Mouse (Mus musculus) c-Kit-positive CD71-positive TER-119-negative erythroid progenitor cells, embryonic 14.5 days (primary cell): ENCODE measurements around the gene Srrm3.

ENCODE experiments used
- DNase-seq: peaks from one replicate; pipeline ENCODE4 v3.0.0-alpha.2; 2013; ENCODE audit warnings: low read depth

Gene Srrm3

DNA sequence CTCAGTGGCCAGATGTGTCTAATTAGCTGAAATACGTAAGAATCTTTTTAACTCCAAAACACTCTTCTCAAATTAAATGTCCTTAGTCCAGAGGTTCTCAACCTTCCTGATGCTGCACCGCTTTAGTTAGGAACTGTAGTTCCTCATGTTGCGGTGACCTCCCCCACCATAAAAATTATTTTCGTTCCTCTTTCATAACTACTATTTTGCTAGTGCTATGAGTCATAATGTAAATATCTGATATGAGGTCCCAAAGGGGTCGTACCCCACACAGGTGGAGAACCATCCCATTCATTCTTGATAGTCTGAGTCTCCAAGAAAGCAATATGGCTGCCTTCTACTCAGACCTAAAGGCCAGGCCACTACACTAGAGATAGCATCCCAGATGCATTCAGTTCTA lies 63.8 kb downstream of the Srrm3 start:
- no peak for DNase-seq

DNA sequence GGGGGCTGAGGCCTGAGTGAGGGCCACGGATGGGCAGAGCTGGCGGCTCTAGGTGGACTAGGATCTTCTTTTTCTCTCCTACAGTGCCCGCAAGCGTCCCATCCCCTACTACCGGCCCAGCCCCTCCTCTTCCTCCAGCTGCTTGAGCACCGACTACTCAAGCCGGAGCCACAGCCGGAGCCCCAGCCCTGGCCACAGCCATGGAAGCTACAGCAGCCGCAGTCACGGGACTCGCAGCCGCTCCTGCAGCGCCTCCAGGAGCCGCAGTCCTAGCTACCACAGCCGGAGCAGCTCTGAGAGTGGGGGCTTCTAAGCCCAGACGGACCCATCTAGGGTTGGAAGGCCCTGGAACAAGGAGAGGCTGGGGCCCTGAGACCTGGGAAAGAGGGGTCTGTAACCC lies 66.3 kb downstream of the Srrm3 start:
- no peak for DNase-seq

DNA sequence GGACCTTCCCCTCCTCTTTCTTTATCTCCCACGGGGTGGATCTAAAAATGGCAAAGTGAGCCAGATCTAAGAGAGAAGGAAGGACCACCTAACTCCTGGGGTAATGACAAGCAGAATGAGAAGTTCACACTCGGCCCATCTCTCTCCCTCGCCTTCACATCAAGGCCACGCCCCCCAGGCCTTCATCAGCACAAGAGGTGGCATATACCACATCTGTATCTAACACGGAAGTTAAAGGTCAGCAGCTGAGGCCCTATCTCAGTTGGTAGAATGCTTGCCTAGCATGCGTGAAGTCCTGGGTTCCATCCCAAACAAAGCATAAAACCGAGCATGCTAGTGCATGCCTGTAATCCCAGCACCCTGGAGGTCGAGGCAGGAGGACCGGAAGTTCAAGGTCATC lies 67.1 kb downstream of the Srrm3 start:
- no peak for DNase-seq

DNA sequence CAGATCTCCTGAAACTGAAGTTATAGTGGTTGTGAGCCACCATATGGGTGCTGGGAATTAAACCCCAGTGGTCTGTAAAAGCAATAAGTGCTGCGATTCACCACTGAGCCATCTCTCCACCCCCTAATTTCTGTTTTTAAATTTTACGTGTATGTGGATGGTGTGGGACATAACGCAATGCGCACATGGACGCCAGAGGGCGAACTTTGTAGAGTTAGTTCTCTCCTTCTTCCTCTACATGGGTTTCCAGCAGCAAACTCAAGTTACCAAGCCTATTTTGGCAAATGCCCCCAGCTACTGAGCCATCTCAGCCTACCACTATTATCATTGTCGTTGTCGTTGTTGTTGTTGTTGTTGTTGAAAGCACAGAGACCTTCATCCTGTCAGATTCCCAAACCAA lies 70.5 kb downstream of the Srrm3 start:
- peak; percentile 41 for DNase-seq

DNA sequence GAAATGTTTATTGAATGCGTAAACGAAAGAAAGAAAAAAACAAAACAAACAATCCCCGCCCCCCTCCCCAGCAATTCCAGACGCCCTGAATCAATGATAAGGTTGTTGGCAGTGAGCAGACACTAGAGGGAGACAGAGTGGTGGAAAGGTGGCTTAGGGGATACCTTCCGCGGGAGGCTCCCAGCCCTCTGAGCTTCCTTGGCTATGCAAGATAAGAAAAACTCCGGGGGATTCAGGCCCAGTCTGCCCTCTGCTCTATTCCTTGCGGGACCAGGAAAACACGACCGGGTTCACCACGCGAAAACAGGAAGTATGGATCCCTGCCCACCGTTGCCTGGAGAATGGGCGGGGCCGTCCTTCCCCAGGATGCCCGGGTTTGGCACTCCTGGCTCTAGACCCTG lies 71.1 kb downstream of the Srrm3 start:
- peak; percentile 29 for DNase-seq

DNA sequence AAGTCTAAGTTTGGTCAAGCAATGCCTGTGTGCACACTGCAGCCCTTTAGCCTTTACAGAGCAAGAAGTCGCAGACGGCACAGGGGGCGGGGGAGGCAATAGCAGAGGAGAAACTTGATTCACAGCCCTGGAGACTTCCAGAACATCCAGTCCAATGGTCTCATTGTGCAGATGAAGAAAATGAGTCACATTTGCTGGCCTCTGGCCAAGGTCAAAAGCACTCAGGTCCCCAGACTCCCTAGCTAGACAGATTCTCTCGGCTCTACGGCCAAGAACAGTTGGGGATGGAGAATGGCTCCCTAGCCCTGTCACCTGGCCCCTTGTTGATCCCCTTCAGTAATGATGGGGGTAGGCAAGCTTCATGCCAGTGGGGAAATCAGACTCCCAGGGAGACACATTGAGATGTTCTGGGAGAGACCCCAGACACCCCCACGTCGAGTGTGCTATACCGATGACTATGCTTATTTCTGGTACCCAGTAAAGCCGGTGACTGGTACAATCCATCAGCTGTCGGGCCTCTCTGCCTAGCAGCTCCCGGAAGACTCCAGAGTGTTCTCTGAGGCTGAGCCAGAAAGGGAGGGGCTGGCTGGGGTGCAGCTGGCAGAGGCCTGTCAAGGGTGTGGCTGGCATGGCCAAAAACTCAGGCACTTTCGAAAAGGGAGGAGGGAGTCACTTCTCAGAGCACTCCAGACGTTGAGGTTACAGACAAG lies 72.9 kb downstream of the Srrm3 start:
- no peak for DNase-seq

DNA sequence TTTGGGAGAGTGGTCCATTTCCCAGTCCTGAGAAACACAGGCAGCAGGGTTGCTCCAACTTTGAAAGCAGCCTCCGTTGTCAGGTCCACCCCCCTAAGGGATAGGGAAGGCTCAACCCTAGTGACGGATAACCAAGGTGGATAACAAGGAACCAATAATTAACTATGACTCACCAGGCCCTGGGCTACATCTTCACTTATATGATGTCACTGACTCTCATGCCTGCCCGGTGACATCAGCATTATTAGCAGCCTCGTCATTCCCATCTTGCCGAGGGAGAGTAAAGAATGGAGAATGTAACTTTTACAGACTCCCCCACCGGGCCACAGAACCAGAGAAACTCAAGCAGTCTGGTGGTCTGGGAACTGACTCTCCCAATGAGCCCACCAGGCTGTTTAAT lies 78.0 kb downstream of the Srrm3 start:
- no peak for DNase-seq

DNA sequence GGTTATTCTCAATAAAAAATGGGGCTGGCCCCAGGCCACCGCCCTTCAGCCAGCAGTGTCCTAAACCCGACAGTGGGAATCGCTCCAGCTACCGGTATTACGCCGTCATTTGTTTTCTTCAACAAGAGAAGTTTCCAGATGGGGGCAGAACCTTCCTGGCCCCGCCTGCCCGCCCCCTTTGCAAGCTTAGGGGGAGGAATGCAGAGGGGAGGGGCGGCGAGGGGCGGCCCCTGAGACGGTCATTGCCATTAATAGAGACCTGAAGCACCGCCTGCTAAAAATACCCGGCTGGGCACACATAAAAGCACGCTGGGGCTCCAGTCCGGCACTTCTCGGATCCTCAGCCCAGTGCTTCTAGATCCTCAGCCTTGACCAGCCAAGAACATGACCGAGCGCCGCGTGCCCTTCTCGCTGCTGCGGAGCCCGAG lies 81.0 kb downstream of the Srrm3 start, which contains the start of gene Hspb1:
Gene Hspb1, plus strand, starts transcription at position 245 of the 428 bp plus-strand sequence.
- no peak for DNase-seq

DNA sequence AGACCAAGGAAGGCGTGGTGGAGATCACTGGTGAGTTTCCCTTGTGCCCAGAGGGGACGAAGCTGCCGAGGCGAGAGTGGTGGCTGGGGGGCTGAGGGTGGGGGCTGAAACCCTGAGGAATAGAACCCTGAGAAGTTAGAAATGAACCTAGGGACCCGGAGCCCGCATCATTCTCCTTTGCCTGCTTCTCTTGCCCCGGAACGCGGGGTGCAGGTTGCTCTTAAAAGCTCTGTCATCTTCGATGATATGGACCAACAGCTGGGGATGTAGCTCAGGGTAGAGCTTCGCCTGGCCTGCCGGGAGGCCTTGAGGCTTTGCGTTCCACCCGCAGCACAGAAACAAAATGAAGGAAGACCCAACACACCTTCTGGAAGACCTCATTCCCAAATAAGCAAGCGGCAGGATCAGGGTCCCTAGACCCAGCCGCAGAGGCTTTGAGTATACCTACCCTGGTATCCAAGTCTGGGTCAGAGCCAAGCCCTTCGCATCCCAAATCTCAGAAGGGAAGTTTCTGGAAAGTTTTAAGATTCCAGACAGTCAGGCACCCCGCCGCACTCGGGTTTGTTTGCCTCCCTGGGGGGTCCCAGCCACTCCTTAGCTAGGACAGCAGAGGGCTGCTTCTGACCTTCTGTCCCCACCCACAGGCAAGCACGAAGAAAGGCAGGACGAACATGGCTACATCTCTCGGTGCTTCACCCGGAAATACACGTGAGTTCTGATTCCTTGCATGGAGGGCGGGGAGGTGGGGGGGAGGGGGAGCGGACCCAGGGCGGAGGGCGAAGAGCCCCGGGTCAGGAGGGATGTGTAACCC lies 81.9 kb downstream of the Srrm3 start:
- DNase-seq = no peak

DNA sequence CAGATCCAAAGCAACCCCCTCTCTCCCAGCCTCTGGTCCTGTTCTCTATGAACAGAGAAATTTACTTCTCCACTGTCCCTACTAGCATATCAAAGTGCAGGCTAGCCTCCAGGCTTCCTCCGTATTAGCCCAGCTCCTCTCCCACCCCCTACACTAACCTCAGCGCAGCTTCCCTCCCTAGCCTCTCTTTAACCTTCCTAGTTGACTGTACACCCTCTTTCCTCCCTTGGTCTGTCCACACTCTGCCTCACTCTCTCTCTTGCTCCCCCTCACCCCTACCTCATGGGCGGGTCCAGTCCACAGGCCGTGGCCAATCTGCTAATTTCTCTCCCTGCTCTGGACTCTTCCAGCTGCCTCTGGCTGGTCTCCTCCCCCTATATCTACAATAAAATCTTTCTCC lies 83.6 kb downstream of the Srrm3 start:
- no peak for DNase-seq

DNA sequence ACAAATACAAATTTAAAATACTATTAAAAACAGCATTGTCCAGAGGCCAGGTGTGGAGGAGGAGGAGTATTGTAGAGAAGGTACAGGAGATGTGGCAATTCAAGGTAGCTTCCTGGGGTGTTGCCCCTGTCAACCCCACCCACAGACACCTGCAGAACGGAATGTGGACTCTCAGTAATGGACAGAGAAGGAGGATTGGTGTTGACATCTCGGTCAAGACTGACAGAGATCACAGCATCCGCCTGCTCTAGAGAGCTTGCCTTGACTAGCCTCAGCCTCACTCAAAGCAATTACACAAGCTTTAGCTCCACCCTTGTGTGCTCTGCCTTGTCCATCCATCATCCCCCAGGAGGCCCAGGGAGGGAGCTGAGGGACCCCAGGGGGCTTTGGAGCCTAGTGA lies 84.2 kb downstream of the Srrm3 start:
- DNase-seq = no peak

DNA sequence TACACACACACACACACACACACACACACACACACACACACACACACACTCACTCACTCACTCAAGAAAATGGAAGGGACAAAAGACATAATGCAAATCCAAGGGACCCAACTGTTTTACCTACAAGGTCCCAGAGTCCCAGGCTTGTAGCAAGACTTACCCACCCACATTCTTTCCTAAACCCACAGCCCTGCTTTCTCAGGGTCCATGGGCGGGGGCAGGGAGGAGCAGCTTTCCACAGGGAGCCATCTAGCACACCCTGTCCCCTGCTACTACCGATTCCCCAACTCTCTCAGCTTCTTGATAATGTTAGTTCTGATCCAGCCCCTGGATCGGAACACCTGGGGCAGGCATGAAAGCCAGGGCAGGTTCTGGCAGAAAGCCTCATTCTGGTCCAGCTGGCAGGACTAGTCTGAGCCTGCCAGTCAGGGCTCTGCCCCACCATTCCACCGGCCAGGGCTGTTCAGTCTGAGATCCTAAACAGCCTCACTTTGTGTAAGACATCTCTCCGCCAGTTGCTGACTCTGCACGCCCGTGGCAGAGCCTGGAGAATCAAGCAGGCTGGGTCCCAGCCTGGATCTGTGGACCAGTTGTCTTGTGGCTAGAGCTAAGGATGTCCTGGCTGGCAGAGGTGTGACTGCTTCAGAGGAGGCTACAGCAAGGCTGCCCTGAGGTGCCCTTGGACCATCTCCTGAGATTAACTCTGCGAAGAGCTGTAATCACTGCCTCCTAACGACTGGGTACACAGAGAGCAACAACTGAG lies 86.1 kb downstream of the Srrm3 start:
- DNase-seq = no peak

DNA sequence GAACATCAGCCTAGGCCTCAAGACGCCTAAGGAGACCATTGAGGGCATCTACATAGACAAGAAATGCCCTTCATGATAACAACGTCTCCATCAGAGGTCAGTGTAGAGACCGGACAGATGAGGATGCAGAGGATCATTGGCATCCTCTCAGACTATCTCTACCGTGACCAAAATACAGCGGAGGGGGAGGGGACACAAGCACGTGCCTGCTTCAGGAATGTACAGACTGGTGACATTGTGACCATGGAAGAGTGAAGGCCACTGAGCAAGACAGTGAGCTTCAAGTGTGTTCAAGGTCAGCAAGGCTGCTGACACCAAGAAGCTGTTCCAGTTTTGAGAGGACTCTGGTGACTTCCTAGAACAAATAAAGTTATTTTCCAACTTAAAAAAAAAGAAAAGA lies 88.3 kb downstream of the Srrm3 start:
- no peak for DNase-seq

DNA sequence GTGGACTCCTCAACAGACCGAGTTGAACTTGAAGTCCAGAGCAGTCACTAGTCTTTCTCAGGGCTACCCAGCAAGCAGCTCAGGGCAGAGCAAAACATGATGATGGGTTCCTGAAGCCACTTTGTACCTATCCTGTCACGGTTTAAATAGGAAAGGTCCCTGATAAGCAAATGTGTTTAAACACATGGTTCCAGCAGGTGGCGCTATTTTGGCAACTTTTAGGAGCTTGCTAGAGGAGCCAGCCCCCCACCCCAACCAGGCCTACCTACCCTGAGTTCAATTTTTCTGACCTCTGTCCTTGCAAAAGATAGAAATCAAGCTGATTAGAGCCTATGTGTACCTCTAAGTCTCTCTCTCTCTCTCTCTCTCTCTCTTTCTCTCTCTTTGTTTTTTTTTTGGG lies 91.3 kb downstream of the Srrm3 start:
- peak; percentile 58 for DNase-seq

DNA sequence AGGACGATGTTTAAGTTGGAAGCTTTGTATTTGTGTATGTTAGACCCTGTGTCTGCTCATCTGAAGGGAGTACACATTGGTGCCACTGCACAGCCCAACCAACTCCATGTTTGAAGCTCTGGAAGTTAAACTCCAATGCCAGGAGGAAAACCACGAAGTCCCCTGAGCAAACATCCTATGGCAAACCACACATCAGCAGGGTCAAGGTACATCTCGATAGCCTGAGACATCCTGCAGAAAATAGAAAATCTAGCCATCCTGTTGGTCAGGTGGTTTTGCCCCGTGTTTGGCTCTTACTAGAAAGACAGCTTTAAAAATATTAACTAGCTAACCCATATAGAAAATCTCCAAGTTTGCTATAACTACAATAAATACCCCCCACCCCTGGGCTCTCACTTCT lies 92.3 kb downstream of the Srrm3 start:
- no peak for DNase-seq

DNA sequence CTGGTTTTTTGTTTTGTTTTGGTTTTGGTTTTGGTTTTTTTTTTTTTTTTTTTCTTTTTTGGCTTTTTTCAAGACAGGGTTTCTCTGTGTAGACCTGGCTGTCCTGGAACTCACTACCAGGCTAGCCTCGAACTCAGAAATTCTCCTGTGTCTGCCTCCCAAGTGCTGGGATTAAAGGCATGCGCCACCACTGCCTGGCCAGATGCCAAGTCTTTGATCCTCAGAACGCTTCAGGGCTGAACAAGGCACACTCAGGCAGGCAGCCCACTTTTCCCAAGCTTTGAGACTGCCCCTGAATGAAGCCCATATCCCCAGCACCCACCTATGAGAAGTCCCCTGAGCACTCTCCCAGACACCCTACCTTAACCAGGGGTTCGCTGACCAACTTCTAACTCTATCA lies 93.1 kb downstream of the Srrm3 start:
- DNase-seq = no peak

DNA sequence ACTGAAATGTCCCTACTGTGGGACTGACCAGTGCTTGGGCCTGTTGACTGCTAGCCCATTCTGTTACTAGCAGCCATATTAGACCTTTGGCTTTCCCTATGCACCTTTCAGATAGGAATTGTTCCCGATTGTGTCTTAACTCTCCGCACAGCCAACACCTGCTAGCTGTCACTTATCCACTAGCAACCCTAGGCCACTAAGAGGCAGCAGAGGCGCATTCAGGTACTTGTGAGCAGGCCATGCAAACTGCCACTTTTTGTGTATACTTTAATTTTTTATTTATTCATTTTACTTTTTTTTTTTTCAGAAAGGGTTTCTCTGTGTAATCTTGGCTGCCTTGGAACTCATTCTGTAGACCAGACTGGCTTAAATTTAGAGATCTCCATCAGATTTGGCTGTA lies 94.0 kb downstream of the Srrm3 start:
- DNase-seq = no peak

DNA sequence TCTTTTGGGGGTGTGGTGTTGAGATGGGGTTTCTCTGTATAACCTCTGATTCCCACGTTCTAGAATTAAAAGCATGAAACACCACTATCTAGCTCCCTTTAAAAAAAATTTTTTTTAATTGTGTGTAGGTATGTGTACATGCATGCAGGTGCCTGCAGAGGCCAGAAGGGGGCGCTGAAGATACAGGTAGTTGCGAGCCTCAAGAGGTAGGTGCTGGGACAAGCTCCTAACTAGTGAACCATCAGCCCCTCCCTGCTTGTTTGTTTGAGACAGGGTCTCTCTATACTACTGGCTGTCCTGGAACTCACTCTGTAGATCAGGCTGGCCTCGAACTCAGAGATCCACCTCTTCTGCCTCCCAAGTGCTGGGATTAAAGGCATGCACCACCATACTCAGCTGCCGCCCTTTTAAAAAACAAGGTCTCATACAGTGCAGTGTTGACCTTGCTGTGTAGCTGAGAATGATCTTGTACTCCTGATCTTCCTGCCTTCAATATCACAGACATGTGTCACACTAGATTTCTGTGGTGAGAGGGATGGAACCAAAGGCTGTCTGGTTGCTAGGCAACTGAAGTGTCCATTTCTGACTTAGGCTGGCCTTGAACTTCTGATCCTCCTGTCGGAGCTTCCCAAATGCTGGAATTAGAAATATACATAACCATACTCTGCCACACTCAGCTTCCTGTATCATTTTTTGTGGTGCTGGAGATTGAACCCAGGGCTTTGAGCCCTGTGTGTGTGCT lies 94.8 kb downstream of the Srrm3 start:
- DNase-seq = peak; percentile 50

DNA sequence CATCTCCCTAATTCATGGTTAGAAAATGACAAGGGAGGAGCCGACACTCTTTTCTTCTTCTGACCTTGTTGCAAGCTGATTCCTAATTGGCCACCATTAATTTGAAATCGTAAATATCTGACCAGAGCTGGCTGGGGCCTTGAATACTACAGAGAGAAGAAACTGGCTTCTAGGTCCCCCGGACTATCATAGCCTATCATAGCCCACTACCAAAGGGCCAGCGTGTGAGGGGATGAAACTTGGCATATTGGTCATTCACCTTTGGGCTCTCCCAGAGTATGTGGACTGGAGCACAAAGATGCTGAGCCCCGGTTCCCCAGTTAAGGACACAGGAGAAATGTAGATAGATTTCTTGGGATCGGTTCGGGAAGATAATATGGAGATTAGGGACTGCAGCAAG lies 96.4 kb downstream of the Srrm3 start:
- no peak for DNase-seq

DNA sequence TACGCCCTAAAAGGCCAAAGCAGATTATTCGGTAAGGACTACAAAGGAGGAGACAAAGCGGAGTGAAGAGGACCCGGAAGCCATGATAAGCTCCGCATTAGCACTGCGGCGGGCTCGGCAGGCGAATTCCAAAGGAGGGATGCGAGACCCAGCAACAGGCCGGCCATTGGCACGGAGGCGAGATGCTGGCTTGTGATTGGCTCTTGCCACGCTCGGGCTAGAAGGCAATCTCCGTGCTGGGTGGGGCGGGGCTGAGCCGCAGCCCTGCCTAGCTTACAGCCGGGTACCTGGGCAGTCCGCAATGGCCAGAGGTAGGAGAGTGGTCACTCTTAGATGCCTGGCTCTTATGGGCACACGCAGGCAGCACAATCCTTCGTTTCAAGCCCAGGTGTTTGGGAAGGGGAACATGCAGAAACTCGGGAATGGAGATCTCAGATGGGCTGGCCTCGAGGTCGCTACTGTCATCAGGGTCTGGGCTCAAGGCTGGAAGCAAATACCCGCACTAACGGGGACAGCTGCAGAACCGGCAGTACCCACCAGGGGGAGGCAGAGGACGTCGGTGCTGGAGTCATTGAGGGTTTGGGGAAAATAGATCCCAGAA lies 97.0 kb downstream of the Srrm3 start:
- peak; percentile 56 for DNase-seq

DNA sequence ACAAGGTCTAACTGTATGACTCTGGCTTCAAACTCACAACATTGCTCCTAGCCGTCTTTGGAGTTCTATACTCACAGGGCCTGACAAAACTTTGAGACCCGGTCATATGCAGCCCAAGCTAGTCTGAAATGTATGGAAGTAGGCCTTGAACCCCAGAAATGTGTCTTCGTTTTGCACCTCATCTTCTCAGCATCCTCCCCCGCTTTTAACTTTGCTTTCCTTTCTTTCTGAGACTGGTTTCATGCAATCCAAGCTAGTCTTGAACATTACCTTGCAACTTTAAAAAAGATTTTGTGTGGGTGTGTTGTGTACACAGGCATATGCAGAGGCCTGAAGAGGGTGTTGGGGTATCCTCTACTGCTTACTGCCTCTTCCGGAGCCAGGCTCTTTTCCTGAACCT lies 97.6 kb downstream of the Srrm3 start:
- DNase-seq = no peak
